Mouse (Mus musculus) limb, embryonic 11.5 days (tissue): ENCODE data around the gene Ergic1. TPM values are rescaled to one million over a fixed set of nuclear protein-coding genes. Genes with fewer than 3 reads are reported as not detected.
A peak's percentile ranks its signal among the peaks of the same experiment; 100 is the strongest.

Experiments
- ATAC-seq: fragments of 200-750 bp; cut with Nextera tagmentation; 2 replicates; pipeline ENCODE4 v1.8.0; 2017; ENCODE audit warnings: low read depth; ENCODE audit not compliant: insufficient number of reproducible peaks, low FRiP score, low TSS enrichment
- DNase-seq: peaks from one replicate; pipeline ENCODE4 v3.0.0-alpha.2; 2015; ENCODE audit warnings: low spot score
- H3K27ac ChIP-seq: fragments of 300-500 bp; sonication (generic); replicated peaks from 2 replicates; pipeline ENCODE4 v1.5.1; 2014; ENCODE audit warnings: low read depth, mild to moderate bottlenecking, low read length
- H3K27me3 ChIP-seq: fragments of 300-500 bp; sonication (generic); 2 replicates; pipeline ENCODE4 v1.6.1; 2014; ENCODE audit warnings: mild to moderate bottlenecking, low read length, mixed read lengths; ENCODE audit not compliant: control insufficient read depth, insufficient read depth
- H3K36me3 ChIP-seq: fragments of 300-500 bp; sonication (generic); 2 replicates; pipeline ENCODE4 v1.6.1; 2014; ENCODE audit warnings: mild to moderate bottlenecking, low read length, moderate library complexity, mixed read lengths; ENCODE audit not compliant: control insufficient read depth, insufficient read depth
- H3K4me1 ChIP-seq: fragments of 300-500 bp; sonication (generic); 2 replicates; pipeline ENCODE4 v1.6.1; 2014; ENCODE audit warnings: low read length, mixed read lengths; ENCODE audit not compliant: control insufficient read depth, insufficient read depth
- H3K4me2 ChIP-seq: fragments of 300-500 bp; sonication (generic); 2 replicates; pipeline ENCODE4 v1.6.1; 2014; ENCODE audit warnings: low read depth, mild to moderate bottlenecking, moderate library complexity; ENCODE audit not compliant: severe bottlenecking
- H3K4me3 ChIP-seq: fragments of 300-500 bp; sonication (generic); 2 replicates; pipeline ENCODE4 v1.5.1; 2014; ENCODE audit warnings: low read depth, low read length
- H3K9ac ChIP-seq: fragments of 300-500 bp; sonication (generic); 2 replicates; pipeline ENCODE4 v1.6.1; 2014; ENCODE audit warnings: mild to moderate bottlenecking, low read length
- H3K9me3 ChIP-seq: fragments of 300-500 bp; sonication (generic); 2 replicates; pipeline ENCODE4 v1.6.1; 2016; ENCODE audit warnings: low read length; ENCODE audit not compliant: control insufficient read depth
- WGBS: fragments of 180-500 bp; shearing (Covaris S2); extraction: QIAGEN DNeasy Blood & Tissue Kit; methylation state at CpG from one replicate; pipeline ENCODE4 v1.1.7; 2014; 5-methylcytosine and 5-hydroxymethylcytosine counted together
- polyA plus RNA-seq: library from polyadenylated mRNA; unstranded; fragments of >200 nt; fragmentation: Nextera tagmentation; extraction: Ambion mirVana; gene quantifications from 2 replicates; pipeline ENCODE4 v1.2.1, GENCODE M21; 2014

Gene Ergic1
- 134 and 143 TPM in 2 replicates for polyA plus RNA-seq

GRCm38 (mm10) chr17:26561290-26561640 lies at the start of gene Ergic1:
TSS of gene Ergic1 (plus strand) at chr17:26561489.
- H3K36me3 ChIP-seq = peaks cover 9% of the 10 kb centered on the region; the same call in 1 of the 2 replicates
- H3K9ac ChIP-seq = peak within 1 kb of the TSS; percentile 84
- peak within 1 kb of the TSS; percentile 90 for H3K4me2 ChIP-seq
- H3K27ac ChIP-seq = 0 out of 2 replicates have a peak within 1 kb of the TSS, but pooled peaks have one; percentile 23
- DNase-seq (peak; percentile 91), ATAC-seq (peak; percentile 94)
- H3K4me3 ChIP-seq = peak within 1 kb of the TSS; percentile 94
- WGBS = 0% methylated on average over 31 of the region's 36 CpGs
- H3K27me3 ChIP-seq = no peaks in the 10 kb centered on the region
- H3K9me3 ChIP-seq = no peaks in the 10 kb centered on the region
- H3K4me1 ChIP-seq = peaks cover 10% of the 10 kb centered on the region

- no peaks in the 10 kb centered on the region for H3K36me3 ChIP-seq
- ATAC-seq (no peak), DNase-seq (no peak)
- H3K9me3 ChIP-seq = no peaks in the 10 kb centered on the region
- H3K27ac ChIP-seq = no peak overlapping the region
- H3K4me1 ChIP-seq = peaks cover 1% of the 10 kb centered on the region; the same call in 1 of the 2 replicates
- H3K9ac ChIP-seq = no peak overlapping the region
- H3K27me3 ChIP-seq = no peaks in the 10 kb centered on the region
- 66% methylated on average over 7 of the region's 7 CpGs for WGBS
- no peak overlapping the region for H3K4me2 ChIP-seq
- H3K4me3 ChIP-seq = no peak overlapping the region
Observed at GRCm38 (mm10) chr17:26511816-26512774, 49.2 kb upstream of the Ergic1 start.

- Histone ChIP-seq H3K9me3 (no peaks in the 10 kb centered on the region), H3K36me3 (no peaks in the 10 kb centered on the region), H3K27ac (no peak overlapping the region), H3K27me3 (no peaks in the 10 kb centered on the region), H3K4me3 (no peak overlapping the region), H3K4me1 (no peaks in the 10 kb centered on the region), H3K4me2 (no peak overlapping the region), H3K9ac (no peak overlapping the region)
- ATAC-seq (no peak), DNase-seq (no peak)
- WGBS = 83% methylated on average over 7 of the region's 7 CpGs
Observed at GRCm38 (mm10) chr17:26512961-26513360, 48.3 kb upstream of the Ergic1 start.

- Histone ChIP-seq H3K9ac (no peak overlapping the region), H3K9me3 (no peaks in the 10 kb centered on the region), H3K4me1 (no peaks in the 10 kb centered on the region), H3K36me3 (no peaks in the 10 kb centered on the region), H3K4me2 (no peak overlapping the region), H3K4me3 (no peak overlapping the region), H3K27me3 (no peaks in the 10 kb centered on the region), H3K27ac (no peak overlapping the region)
- ATAC-seq (no peak), DNase-seq (no peak)
- 70% methylated on average over 6 of the region's 6 CpGs for WGBS
Observed at GRCm38 (mm10) chr17:26513459-26514290, 47.6 kb upstream of the Ergic1 start.

- no peaks in the 10 kb centered on the region for H3K27me3 ChIP-seq
- no peaks in the 10 kb centered on the region for H3K4me1 ChIP-seq
- no peak for ATAC-seq
- 67% methylated on average over 3 of the region's 3 CpGs for WGBS
- H3K9ac ChIP-seq = no peak overlapping the region
- no peak overlapping the region for H3K27ac ChIP-seq
- no peaks in the 10 kb centered on the region for H3K9me3 ChIP-seq
- H3K4me3 ChIP-seq = no peak overlapping the region
- H3K36me3 ChIP-seq = no peaks in the 10 kb centered on the region
- no peak for DNase-seq
- no peak overlapping the region for H3K4me2 ChIP-seq
Observed at GRCm38 (mm10) chr17:26514581-26515030, 46.7 kb upstream of the Ergic1 start.

GRCm38 (mm10) chr17:26515675-26516074 lies 45.6 kb upstream of the Ergic1 start:
- no peaks in the 10 kb centered on the region for H3K9me3 ChIP-seq
- 84% methylated on average over 4 of the region's 4 CpGs for WGBS
- no peaks in the 10 kb centered on the region for H3K36me3 ChIP-seq
- H3K4me1 ChIP-seq = no peaks in the 10 kb centered on the region
- no peak overlapping the region for H3K9ac ChIP-seq
- H3K4me3 ChIP-seq = no peak overlapping the region
- H3K4me2 ChIP-seq = no peak overlapping the region
- ATAC-seq (no peak), DNase-seq (no peak)
- H3K27me3 ChIP-seq = no peaks in the 10 kb centered on the region
- H3K27ac ChIP-seq = no peak overlapping the region

- H3K4me2 ChIP-seq = no peak overlapping the region
- no peaks in the 10 kb centered on the region for H3K9me3 ChIP-seq
- WGBS = 93% methylated on average over 3 of the region's 3 CpGs
- no peaks in the 10 kb centered on the region for H3K4me1 ChIP-seq
- no peak overlapping the region for H3K4me3 ChIP-seq
- no peak for DNase-seq
- H3K27ac ChIP-seq = no peak overlapping the region
- H3K9ac ChIP-seq = no peak overlapping the region
- H3K36me3 ChIP-seq = no peaks in the 10 kb centered on the region
- no peaks in the 10 kb centered on the region for H3K27me3 ChIP-seq
- no peak for ATAC-seq
Observed at GRCm38 (mm10) chr17:26518306-26518705, 43.0 kb upstream of the Ergic1 start.

GRCm38 (mm10) chr17:26522711-26523110 lies 38.6 kb upstream of the Ergic1 start:
- no peaks in the 10 kb centered on the region for H3K4me1 ChIP-seq
- ATAC-seq (no peak), DNase-seq (no peak)
- no peaks in the 10 kb centered on the region for H3K9me3 ChIP-seq
- H3K36me3 ChIP-seq = no peaks in the 10 kb centered on the region
- no peak overlapping the region for H3K9ac ChIP-seq
- H3K27me3 ChIP-seq = no peaks in the 10 kb centered on the region
- H3K4me3 ChIP-seq = no peak overlapping the region
- H3K4me2 ChIP-seq = no peak overlapping the region
- H3K27ac ChIP-seq = no peak overlapping the region
- 84% methylated on average over 4 of the region's 4 CpGs for WGBS
